Mouse (Mus musculus): Measurements from ENCODE around the gene Myoz2. TPM values are rescaled to one million over a fixed set of nuclear protein-coding genes. Genes with fewer than 3 reads are reported as not detected.

The Myoz2 gene
- polyA plus RNA-seq, 1 experiment: 0.10 TPM

DNA sequence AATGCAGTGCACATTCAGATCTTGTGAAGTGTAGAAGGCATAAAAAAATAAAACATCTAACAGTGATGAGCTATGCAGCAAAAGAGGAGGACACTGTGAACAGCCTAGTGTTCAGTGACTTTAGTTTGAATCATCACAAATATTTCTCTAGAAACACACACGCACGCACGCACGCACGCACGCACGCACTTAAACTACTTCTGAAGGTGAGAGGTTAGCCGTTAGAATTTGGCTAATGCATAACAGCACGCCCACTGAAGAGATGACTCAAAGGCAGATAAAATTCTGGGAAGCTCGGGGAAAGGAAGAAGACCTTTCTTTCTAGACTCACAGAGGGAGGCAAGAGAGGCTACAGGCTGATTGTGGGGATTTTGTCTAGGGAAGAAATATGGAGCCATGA is 27.4 kb downstream of the Myoz2 start:
- no peak for DNase-seq (ENCODE audit: low spot score)

DNA sequence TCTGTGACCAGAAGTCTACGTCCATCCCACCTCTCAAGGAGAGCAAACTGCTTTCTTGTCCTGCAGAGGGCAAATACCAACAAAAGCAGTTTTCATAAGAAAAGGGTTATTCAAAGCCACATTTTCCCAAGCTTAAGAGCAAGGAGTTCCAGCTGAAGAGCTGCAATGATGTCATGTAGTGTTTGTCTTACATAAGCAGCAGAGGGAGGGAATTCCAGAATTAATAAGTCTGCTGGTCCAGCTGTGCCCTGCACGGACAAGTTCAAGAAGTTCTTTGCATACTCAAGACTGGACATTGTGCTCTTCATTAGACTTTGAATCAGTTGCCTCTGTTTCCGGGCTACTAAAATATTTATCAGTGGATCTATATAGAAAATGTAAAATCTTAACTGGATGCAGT is 33.8 kb downstream of the Myoz2 start:
- no peak for DNase-seq (ENCODE audit: low spot score)

DNA sequence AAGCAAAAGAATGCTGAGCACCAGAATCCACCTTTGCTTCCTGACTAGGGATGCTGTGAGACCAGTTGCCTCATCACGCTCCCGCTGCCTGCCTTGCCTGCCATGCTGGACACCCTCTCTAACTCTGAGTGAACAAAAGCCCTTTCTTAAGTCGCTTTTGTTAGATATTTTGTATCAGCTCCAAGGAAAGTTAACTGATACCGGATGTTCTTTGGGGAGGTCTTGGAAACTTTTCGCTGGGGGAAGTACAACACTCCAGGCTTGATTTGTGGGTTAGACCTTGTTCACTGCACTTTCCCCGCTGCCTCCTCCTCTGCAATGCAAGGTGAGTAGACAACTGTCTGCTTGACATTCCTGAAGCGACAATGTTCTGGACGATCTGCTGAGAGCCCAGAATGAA is 36.3 kb downstream of the Myoz2 start:
- no peak for DNase-seq (ENCODE audit: low spot score)

DNA sequence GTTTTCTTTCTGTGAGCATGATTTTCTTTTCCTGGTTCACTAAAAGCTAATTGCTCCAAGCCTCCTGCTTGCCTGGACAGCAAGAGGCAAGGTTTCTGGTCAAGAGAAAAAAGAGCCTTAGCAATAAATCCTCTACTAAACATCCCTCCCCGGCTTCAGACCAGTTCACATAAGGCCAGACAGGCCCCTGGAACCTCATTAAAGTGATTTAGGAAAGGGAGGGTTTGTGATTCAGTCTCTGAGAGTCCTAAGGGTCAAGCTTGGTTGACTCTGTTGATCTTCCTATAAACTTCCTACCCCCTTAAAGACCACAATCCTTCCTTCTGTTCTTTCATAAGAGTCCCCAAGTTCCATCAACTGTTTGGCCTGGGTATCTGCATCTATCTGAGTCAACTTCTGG is 37.8 kb downstream of the Myoz2 start:
- DNase-seq (ENCODE audit: low spot score): no peak

DNA sequence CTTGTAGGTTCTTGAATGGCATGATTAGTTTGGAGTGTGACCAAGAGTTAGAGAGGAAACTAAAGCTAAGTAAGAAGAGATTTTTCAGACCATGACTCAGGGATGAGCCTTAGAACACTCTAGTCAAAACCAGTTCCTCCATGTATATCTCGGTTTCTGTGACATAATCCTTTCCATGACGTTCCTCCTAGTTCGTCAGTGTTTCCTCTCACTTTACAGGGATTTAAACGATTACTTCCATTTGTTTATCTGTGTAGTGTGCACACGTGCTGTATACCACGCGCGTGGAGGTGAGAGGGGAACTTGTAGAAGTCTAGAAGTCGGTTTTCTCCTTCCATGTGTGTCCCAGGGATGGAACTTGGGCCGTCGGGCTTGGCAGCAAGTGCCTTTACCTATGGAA is 47.9 kb downstream of the Myoz2 start:
- DNase-seq (ENCODE audit: low spot score): no peak

DNA sequence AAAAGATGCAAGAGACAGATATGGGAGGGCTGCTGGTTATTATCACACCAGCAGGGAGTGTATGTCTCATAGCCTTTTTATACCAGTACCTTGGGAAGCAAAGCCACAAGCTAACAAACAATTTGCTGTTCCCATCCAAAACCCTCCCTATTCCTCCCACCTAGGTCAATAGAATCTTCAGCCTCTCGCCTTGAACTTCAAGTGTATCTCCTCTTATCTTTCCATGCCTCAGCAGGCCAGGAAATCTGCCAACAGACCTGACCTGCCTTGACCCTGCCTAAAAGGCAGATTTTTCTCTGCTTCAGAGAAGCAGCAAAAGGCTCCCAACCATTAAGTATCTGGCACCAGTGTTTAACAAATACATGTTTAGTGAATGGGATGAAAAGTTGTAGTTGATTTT is 48.4 kb downstream of the Myoz2 start:
- DNase-seq (ENCODE audit: low spot score): no peak

DNA sequence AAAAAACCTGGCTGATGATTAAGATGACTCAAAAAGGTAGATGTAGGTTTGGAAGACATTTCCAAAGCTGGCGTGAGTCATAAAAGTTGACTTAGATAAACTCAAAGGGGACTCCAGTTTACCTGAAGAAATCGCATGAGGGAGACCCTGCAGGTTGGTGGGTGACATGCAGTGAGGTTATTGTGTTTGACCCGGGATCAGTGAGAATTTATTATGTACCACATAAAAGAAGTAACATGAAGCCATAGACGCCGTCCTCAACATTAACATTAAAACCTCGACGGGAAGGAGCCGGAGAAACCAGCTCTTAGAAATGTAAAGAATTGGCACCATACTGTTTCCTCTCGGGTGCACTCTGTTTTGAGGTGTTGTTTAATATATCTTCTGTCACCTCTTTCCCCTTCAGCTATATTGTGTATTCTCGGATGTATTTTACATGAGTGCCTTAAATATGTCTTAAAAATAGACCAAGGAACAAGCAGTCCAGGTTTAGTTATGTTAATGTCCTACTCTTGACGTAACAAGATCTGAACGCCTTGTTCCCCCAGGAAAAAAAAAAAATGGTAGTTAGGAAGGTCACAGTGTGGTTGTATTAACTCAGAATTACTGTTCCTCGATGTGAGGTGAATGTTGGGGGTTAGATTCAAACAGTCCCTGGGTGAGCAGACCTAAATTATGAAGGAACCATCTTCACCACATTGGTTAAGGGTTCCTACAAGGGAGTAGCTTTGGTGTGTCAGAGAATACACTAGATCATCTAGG is 49.5 kb downstream of the Myoz2 start:
- no peak for DNase-seq (ENCODE audit: low spot score)

DNA sequence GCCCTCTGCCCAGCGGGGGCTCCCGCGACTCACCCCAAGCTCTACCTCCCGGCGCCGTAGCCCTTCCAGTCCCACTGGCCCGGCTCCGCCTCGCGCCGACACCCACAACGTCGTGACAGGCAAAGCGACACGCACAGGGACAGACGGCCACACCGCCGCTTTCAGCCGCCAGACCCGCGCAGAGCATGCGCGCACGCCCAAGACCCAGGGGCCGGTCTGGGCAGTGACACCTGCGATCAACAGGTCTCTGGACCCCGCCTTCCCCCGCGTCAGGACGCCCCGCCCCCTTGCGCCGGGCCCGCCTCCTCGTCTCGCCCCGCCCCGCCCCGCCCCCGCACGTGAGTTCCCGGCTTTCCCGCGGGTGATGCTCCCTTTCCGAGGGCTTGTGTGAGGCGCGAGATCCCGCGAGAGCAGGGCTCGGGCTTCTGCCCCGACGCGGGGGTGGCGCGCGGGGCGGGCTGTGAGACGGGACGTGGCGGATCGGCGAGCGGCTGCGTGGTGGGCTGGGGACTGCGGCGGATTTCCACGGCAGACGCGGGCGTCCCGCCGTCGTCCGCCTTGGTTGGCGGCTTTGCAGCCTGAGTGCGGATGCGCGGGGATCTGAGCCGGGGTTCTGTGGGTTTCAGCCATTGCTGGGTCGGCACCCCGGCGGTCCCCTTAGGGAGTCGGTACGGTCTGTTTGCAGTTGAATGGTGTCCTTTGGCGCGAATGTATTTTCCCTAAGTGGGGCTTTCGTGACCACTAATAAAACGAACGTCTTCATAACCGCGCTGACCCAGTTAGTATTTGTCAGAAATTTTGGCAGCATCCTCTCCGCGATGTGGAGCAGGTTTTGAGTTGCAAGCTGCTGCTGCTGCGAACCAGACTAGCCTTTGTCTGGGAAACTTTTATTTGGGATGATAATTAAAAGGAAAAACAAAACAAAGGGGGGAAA is 50.3 kb downstream of the Myoz2 start, which contains the start of gene Usp53:
TSS of gene Usp53 (minus strand) at position 262 of the 934 bp plus-strand sequence.
- peak; percentile 96 for DNase-seq (ENCODE audit: low spot score)

DNA sequence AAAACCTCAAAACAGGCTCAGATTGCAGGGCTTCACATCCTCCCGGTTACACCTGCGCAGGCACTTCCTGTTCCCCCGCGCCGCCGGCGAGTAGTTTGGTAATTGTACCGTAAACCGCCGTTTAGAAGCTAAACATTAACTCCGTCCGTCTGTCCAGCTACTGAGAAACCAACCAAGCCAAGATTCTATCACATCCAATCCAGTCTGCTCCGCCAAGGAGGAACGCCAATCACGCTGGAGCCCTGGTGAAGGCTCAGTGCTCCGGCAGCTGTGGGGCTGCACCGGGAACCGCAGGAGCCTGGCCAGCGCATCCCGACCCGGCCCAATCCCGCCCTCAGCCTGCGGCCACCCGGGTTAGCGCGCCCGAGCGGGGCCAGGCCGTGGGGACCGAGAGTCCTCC is 51.0 kb downstream of the Myoz2 start:
- DNase-seq (ENCODE audit: low spot score): no peak

DNA sequence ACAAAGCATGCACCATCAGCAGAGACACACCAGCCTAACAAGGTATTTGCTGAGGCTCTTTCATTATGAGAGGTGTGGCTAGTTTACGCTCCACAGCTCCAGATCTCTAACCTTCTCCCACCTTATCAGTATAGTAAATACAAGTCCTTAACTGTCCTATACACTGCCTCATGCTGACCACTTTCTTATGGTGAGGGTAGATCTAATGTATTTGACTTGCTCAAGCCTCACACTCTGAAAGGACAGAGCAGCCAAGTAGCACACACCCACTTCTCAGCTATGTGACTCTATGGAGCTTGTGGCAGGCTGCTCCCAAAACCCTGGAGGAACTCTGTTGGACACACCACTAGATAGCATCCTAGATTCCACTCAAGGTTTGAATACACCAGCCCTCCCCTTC is 58.9 kb downstream of the Myoz2 start:
- no peak for DNase-seq (ENCODE audit: low spot score)

DNA sequence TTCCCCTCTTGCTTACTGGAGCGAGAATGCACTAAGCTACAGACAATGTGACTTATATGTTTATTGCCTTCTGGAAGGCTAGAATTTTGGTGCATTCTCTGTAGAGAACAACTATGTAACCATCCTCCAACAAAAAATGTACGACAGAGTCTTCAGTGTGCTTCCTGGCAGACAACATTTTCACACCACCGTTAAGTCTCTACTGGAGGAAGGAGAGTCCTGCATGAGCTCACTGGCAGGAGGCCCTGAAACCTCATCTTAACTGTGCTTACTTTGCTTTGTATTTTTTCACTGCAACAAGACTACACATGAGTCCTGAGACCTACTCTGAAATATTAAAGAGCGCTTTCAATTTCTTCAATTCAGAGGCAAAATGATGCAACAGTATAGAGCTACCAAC is 59.5 kb downstream of the Myoz2 start:
- DNase-seq (ENCODE audit: low spot score): no peak

DNA sequence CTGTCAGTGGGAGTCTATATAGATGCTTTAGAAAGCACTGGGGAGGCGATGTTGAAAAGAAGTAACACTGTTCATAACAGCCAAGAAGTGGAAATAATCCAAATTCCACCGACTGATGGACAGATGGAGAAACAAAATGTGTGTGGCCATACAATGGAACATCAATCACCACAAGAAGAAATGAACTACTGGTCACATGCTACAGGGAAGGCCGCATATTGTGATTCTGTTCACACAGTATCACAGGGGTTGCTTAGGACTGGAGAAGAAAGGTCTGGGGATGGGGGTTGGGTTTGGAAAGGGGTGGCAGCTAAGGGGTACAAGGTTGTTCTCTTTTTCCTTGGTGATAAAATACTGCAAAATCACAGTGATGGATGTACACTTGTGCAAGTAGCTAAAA is 60.0 kb downstream of the Myoz2 start:
- no peak for DNase-seq (ENCODE audit: low spot score)

DNA sequence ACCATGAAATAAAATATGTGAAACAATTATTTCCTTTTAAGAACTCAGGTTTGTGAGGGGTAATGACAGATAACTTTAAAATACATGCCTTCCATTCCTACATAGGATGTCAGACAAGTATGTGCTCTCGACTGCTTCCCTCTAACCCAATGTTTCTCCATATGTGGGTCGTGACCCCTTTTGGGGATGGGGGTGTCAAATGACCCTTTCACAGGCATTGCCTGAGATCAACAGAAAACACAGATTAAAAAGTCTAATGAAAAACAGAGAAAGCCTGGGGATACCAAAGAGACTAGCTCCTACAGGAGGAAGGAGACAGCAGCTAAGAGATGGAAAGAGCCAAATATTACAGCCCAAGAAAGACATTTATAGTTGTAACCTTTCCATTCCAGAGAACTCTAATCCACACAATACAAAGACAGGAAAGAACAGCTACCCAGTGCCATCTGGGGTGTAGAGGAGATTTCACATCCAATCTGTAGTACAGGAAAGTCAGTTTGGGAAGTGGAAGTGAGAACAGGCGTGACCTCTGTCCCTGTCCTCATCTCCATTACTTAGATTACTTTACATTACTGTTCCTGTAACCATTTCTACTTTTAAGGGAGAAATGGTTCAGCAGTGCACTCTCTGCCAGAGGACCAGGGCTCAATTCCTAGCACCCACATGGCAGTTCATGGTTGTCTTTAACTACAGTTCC is 62.5 kb downstream of the Myoz2 start:
- no peak for DNase-seq (ENCODE audit: low spot score)

DNA sequence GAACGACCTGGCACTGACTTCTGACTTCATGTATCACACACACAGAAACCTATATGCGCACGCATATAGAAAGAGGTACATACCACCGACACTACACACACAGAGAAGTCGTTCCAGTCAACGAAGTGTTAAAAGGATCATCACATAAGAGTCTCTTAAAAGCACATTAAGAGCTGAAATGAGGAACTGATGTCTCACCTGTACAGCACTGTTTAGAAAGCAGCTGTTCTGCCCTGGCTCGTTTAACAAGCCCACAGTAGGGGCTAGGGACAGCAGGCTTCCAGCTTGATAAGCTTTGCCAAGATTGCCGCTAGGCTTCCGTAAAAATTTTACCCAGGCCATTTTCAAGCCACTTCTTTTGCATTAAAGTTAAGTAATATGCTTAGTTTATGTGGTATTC is 66.4 kb downstream of the Myoz2 start:
- no peak for DNase-seq (ENCODE audit: low spot score)

DNA sequence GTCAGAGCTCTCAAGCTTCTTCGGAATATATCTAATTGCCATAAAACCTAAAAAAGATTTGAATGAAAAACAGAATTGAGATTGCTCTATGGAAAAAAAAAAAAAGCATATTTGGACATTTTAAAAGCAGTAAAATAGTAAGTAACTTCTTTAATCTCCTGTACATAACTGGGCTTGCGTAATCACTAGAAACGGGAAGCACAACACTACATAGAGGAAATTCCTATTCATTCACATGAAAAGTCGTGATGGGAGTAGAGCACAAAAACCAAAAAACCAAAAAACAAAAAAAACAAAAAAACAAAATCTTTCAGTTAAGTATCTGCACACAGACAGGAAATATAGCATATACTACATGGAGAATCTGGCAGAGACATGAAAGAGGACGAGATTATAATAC is 70.5 kb downstream of the Myoz2 start:
- DNase-seq (ENCODE audit: low spot score): no peak

Other genes starting within 250 kb of the Myoz2 start
- gene Fabp2, start 139.9 kb downstream of the Myoz2 start, polyA plus RNA-seq (2012; rRNA removed): 0.37 and 0.38 TPM in 2 replicates
- gene Gm10959, start 115.7 kb downstream of the Myoz2 start, polyA plus RNA-seq (2012; rRNA removed): not detected in 2 replicates
- 73.1 and 86.1 TPM in 2 replicates for gene 1810037I17Rik, start 110.8 kb downstream of the Myoz2 start, polyA plus RNA-seq (2012; rRNA removed)
- gene Usp53, start 50.5 kb downstream of the Myoz2 start, polyA plus RNA-seq (2012; rRNA removed): 5.9 and 8.0 TPM in 2 replicates
- 240 and 396 TPM in 2 replicates for gene Synpo2, start 201.1 kb upstream of the Myoz2 start, polyA plus RNA-seq (2012; rRNA removed)
- gene Sec24d, start 232.4 kb upstream of the Myoz2 start, polyA plus RNA-seq (2012; rRNA removed): 51.2 and 58.9 TPM in 2 replicates

Measured in urinary bladder, adult 2 months (tissue).